Mouse (Mus musculus) midbrain, embryonic 14.5 days (tissue): Measurements from ENCODE around the gene Ralgds. TPM values are rescaled to one million over a fixed set of nuclear protein-coding genes. Genes with fewer than 3 reads are reported as not detected.
"Not testable (repeated sequence)": the region's sequence is repeated elsewhere in the genome, so short reads cannot be mapped to it uniquely, and the experiment has no call there.

Experiments used
- ATAC-seq: fragments of 200-750 bp; cut with Nextera tagmentation; 2 replicates; pipeline ENCODE4 v1.8.0; 2017; ENCODE audit warnings: moderate number of reproducible peaks, moderate library complexity; ENCODE audit not compliant: low FRiP score, low TSS enrichment
- DNase-seq: peaks from one replicate; pipeline ENCODE4 v3.0.0-alpha.2; 2015
- H3K27ac ChIP-seq: fragments of 300-500 bp; sonication (generic); replicated peaks from 2 replicates; pipeline ENCODE4 v1.5.1; 2014; ENCODE audit warnings: mild to moderate bottlenecking, low read depth, low read length, moderate library complexity
- H3K27me3 ChIP-seq: fragments of 300-500 bp; sonication (generic); 2 replicates; pipeline ENCODE4 v1.6.1; 2014; ENCODE audit warnings: low read length, control low read depth, mixed read lengths; ENCODE audit not compliant: control insufficient read depth, insufficient read depth
- H3K36me3 ChIP-seq: fragments of 300-500 bp; sonication (generic); 2 replicates; pipeline ENCODE4 v1.6.1; 2014; ENCODE audit warnings: low read length, control low read depth; ENCODE audit not compliant: control insufficient read depth, insufficient read depth
- H3K4me1 ChIP-seq: fragments of 300-500 bp; sonication (generic); 2 replicates; pipeline ENCODE4 v1.6.1; 2014; ENCODE audit warnings: mild to moderate bottlenecking, antibody characterized with exemption, low read length, control low read depth; ENCODE audit not compliant: control insufficient read depth, insufficient read depth
- H3K4me2 ChIP-seq: fragments of 300-500 bp; sonication (generic); 2 replicates; pipeline ENCODE4 v1.6.1; 2014; ENCODE audit warnings: mild to moderate bottlenecking, low read length, moderate library complexity
- H3K4me3 ChIP-seq: fragments of 300-500 bp; sonication (generic); replicated peaks from 2 replicates; pipeline ENCODE4 v1.5.1; 2014; ENCODE audit warnings: low read depth, low read length
- H3K9ac ChIP-seq: fragments of 300-500 bp; sonication (generic); replicated peaks from 2 replicates; pipeline ENCODE4 v1.6.1; 2014; ENCODE audit warnings: mild to moderate bottlenecking, low read length, moderate library complexity
- H3K9me3 ChIP-seq: fragments of 300-500 bp; sonication (generic); 2 replicates; pipeline ENCODE4 v1.6.1; 2016; ENCODE audit warnings: low read length, control low read depth, mixed read lengths; ENCODE audit not compliant: control insufficient read depth
- WGBS: fragments of 180-500 bp; shearing (Covaris S2); extraction: QIAGEN DNeasy Blood & Tissue Kit; methylation state at CpG from one replicate; pipeline ENCODE4 v1.1.7; 2014; 5-methylcytosine and 5-hydroxymethylcytosine counted together
- polyA plus RNA-seq: library from polyadenylated mRNA; unstranded; fragments of >200 nt; fragmentation: Nextera tagmentation; extraction: Ambion mirVana; gene quantifications from 2 replicates; pipeline ENCODE4 v1.2.1, GENCODE M21; 2014

Ralgds gene
- polyA plus RNA-seq, 1 experiment from 2014 or later = 101 TPM

DNA sequence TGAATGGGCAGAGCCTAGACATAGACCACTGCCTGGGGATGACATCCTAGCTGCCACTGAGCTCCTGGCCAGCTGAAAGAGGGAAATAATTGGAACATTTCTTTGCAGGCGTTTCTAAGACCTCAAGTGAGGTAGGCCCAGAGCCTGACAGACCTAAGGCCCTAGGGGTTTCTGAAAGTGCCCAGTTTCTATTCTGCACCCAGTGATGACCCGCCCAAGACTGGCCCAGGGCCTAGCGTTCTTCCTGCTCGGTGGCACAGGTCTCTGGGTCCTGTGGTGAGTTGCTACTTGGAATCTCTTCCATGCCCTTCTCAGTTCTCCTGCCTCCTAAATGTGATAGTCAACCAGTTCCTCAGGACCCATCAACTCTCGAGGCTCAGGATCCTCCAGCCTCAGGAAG, 15.4 kb upstream of the Ralgds start:
- H3K4me3 ChIP-seq = no peak overlapping the region
- H3K9me3 ChIP-seq = no peaks in the 10 kb centered on the region
- whole genome bisulfite sequencing = 83% methylated on average over 5 of the region's 5 CpGs
- H3K27me3 ChIP-seq = no peaks in the 10 kb centered on the region
- H3K4me2 ChIP-seq = no peak overlapping the region
- H3K9ac ChIP-seq = no peak overlapping the region
- DNase-seq = no peak
- no peaks in the 10 kb centered on the region for H3K36me3 ChIP-seq
- no peaks in the 10 kb centered on the region for H3K4me1 ChIP-seq
- no peak overlapping the region for H3K27ac ChIP-seq
- no peak for ATAC-seq

GRCm38 (mm10) chr2:28498431-28498830, 14.5 kb upstream of the Ralgds start:
- no peak overlapping the region for H3K9ac ChIP-seq
- no peaks in the 10 kb centered on the region for H3K9me3 ChIP-seq
- no peak for ATAC-seq
- no peaks in the 10 kb centered on the region for H3K4me1 ChIP-seq
- DNase-seq = no peak
- no peaks in the 10 kb centered on the region for H3K27me3 ChIP-seq
- H3K4me2 ChIP-seq = no peak overlapping the region
- H3K27ac ChIP-seq = no peak overlapping the region
- H3K36me3 ChIP-seq = no peaks in the 10 kb centered on the region
- H3K4me3 ChIP-seq = no peak overlapping the region
- WGBS = 88% methylated on average over 4 of the region's 4 CpGs

GRCm38 (mm10) chr2:28502987-28503386, 9.9 kb upstream of the Ralgds start:
- WGBS = 89% methylated on average over 10 of the region's 10 CpGs
- no peaks in the 10 kb centered on the region for H3K9me3 ChIP-seq
- H3K27ac ChIP-seq = no peak overlapping the region
- DNase-seq (no peak), ATAC-seq (no peak)
- H3K9ac ChIP-seq = no peak overlapping the region
- no peaks in the 10 kb centered on the region for H3K4me1 ChIP-seq
- no peaks in the 10 kb centered on the region for H3K27me3 ChIP-seq
- no peaks in the 10 kb centered on the region for H3K36me3 ChIP-seq
- no peak overlapping the region for H3K4me2 ChIP-seq
- H3K4me3 ChIP-seq = no peak overlapping the region

DNA sequence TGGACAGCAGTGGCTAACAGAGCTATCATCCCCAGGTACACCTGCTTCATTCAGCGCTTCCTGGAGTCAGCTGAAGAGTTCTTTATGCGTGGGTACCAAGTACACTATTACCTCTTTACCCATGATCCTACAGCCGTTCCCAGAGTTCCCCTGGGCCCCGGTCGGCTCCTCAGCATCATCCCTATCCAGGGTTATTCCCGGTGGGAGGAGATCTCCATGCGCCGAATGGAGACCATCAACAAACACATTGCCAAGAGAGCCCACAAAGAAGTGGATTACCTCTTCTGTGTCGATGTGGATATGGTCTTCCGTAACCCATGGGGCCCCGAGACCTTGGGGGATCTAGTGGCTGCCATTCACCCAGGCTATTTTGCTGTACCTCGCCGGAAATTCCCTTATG, 8.2 kb upstream of the Ralgds start:
- Histone ChIP-seq H3K4me3 (no peak overlapping the region), H3K4me2 (no peak overlapping the region), H3K9ac (no peak overlapping the region), H3K9me3 (no peaks in the 10 kb centered on the region), H3K36me3 (no peaks in the 10 kb centered on the region), H3K4me1 (no peaks in the 10 kb centered on the region), H3K27ac (no peak overlapping the region), H3K27me3 (no peaks in the 10 kb centered on the region)
- ATAC-seq (no peak), DNase-seq (no peak)
- WGBS = 92% methylated on average over 13 of the region's 13 CpGs

DNA sequence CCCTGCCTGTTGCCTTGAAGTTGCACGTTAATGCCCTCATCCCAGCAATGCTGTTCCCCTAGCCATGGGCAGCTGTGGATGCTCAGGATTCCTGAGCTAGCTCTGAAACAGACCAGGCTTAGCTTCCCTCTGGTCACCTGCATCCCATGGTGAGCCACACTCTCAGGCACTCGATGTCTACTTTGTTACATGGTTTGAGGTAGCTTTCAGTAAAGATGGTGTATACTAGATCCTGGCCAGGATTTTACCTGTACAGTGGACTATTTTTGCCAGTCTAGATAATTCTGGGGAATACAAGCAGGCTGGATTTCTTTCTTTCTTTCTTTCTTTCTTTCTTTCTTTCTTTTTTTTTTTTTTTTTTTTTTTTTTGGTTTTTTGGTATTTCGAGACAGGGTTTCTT, 7.1 kb upstream of the Ralgds start, which contains the start of gene Gm10134:
Gene Gm10134, plus strand, starts transcription at position 301 of the 400 bp plus-strand sequence.
- no peak for ATAC-seq
- H3K36me3 ChIP-seq = no peaks in the 10 kb centered on the region

GRCm38 (mm10) chr2:28506291-28506690, 6.6 kb upstream of the Ralgds start:
- 87% methylated on average over 6 of the region's 6 CpGs for WGBS
- DNase-seq (no peak), ATAC-seq (no peak)
- H3K4me2 ChIP-seq = no peak overlapping the region
- H3K4me3 ChIP-seq = no peak overlapping the region
- H3K27ac ChIP-seq = no peak overlapping the region
- no peaks in the 10 kb centered on the region for H3K9me3 ChIP-seq
- no peaks in the 10 kb centered on the region for H3K4me1 ChIP-seq
- H3K27me3 ChIP-seq = no peaks in the 10 kb centered on the region
- H3K36me3 ChIP-seq = no peaks in the 10 kb centered on the region
- H3K9ac ChIP-seq = no peak overlapping the region

More for the DNA sequence above, 7.1 kb upstream of the Ralgds start, which contains the start of gene Gm10134:
- H3K4me3 ChIP-seq = no peak within 1 kb of the TSS
- H3K9me3 ChIP-seq = no peaks in the 10 kb centered on the region
- H3K27ac ChIP-seq = no peak within 1 kb of the TSS
- H3K4me2 ChIP-seq = no peak within 1 kb of the TSS
- H3K4me1 ChIP-seq = no peaks in the 10 kb centered on the region
- no peaks in the 10 kb centered on the region for H3K27me3 ChIP-seq
- H3K9ac ChIP-seq = no peak within 1 kb of the TSS
- DNase-seq = no peak
- 74% methylated on average over 3 of the region's 3 CpGs for WGBS

DNA sequence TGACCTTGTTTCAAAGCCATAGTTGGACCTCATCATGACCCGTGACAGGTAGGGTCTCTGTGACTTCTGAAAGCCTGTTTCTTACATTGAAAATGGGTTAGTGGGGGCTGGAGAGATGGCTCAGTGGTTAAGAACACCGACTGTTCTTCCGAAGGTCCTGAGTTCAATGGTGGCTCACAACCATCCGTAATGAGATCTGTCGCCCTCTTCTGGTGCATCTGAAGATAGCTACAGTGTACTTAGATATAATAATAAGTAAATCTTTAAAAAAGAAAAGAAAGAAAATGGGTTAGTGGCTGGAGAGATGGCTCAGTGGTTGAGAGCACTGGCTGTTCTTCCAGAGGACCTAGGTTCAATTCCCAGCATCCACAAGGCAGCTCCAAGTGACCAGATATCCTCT, 1.3 kb upstream of the Ralgds start:
- not testable (repeated sequence) for H3K27me3 ChIP-seq, H3K9me3 ChIP-seq, DNase-seq, H3K4me3 ChIP-seq, H3K27ac ChIP-seq, H3K4me2 ChIP-seq, H3K9ac ChIP-seq, ATAC-seq, H3K36me3 ChIP-seq
- 52% methylated on average over 5 of the region's 5 CpGs for WGBS
- peaks cover 20% of the 10 kb centered on the region for H3K4me1 ChIP-seq

- H3K4me2 ChIP-seq = peak overlapping the region; percentile 85
- no peaks in the 10 kb centered on the region for H3K9me3 ChIP-seq
- H3K9ac ChIP-seq = peak overlapping the region; percentile 97
- no peaks in the 10 kb centered on the region for H3K27me3 ChIP-seq
- H3K4me3 ChIP-seq = peak overlapping the region; percentile 92
- peak; percentile 68 for DNase-seq
- 5% methylated on average over 47 of the region's 47 CpGs for WGBS
- peaks cover 8% of the 10 kb centered on the region for H3K36me3 ChIP-seq
- H3K4me1 ChIP-seq = peaks cover 36% of the 10 kb centered on the region
- H3K27ac ChIP-seq = peak overlapping the region; percentile 92
- ATAC-seq = peak; percentile 35; the same call in 1 of the 2 replicates
These were observed 776 bp downstream of the Ralgds start for GRCm38 (mm10) chr2:28513431-28514370.

GRCm38 (mm10) chr2:28514489-28514888, 1.6 kb downstream of the Ralgds start:
- Histone ChIP-seq H3K36me3 (peaks cover 8% of the 10 kb centered on the region), H3K4me3 (peak overlapping the region; percentile 92), H3K9me3 (no peaks in the 10 kb centered on the region), H3K27me3 (no peaks in the 10 kb centered on the region), H3K27ac (peak overlapping the region; percentile 92), H3K4me2 (peak overlapping the region; percentile 85), H3K4me1 (peaks cover 39% of the 10 kb centered on the region), H3K9ac (peak overlapping the region; percentile 97)
- 22% methylated on average over 5 of the region's 5 CpGs for WGBS
- DNase-seq (peak; percentile 92), ATAC-seq (no peak; the same call in 1 of the 2 replicates)
